Mouse (Mus musculus): ENCODE results near the gene Cecr2. TPM values are rescaled to one million over a fixed set of nuclear protein-coding genes. Genes with fewer than 3 reads are reported as not detected.
"Not testable (repeated sequence)": the region's sequence is repeated elsewhere in the genome, so short reads cannot be mapped to it uniquely, and the experiment has no call there.

The Cecr2 gene
- polyA plus RNA-seq, 1 experiment from 2014 or later = 7.3 TPM

DNA sequence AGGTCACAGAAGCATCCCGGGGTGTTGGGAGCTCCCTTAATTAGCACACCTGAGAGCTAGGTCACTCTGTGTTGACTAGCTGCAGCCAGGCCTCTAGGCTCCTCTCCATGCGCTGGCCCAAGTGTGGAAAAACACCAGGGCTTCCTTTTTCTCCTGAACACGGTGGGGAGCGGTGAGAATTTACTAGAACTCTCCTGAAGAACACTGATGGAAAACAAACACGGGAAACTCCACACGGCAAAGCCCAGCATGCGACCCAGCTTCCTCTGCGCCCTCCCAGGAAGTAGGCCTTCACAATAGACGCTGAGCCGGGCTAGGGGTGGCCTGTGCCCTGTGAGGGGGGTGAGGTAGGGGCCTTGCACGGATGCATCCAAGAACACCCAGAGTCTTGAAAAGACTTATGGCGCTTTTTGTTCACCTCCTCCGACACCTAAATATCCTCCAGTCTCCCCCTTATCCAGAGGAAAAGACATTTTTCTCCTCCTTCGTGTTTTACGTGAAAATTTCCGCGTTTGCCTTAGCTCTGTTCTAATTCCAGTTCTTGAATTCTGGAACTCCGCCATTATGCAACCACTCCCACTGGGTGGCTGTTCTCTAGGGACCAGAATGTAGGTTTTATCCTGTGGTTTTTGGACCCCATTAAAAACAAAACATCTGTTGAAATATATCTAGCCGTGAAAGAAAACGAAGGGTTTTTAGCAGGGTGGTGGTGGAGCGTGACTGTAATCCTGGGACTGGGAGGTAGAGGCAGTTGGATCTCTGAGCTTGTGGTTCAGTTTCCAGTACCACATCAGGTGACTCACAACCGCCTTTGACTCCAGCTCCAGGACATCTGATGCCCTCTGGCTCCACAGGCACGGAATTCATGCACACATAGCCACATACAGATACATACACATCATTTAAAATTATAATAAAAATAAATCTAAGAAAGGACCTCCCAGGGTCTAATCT is 21.5 kb upstream of the Cecr2 start:
- H3K27ac ChIP-seq = no peak overlapping the region
- no peak overlapping the region for H3K4me2 ChIP-seq
- ATAC-seq = no peak
- 53% methylated on average over 23 of the region's 23 CpGs for WGBS
- H3K9me3 ChIP-seq (replicated peaks) = no peaks in the 10 kb centered on the region
- no peaks in the 10 kb centered on the region for H3K27me3 ChIP-seq
- H3K9ac ChIP-seq = no peak overlapping the region
- H3K36me3 ChIP-seq (ENCODE audit: poor library complexity, severe bottlenecking) = no peaks in the 10 kb centered on the region
- no peak overlapping the region for H3K4me3 ChIP-seq
- H3K4me1 ChIP-seq = no peaks in the 10 kb centered on the region

DNA sequence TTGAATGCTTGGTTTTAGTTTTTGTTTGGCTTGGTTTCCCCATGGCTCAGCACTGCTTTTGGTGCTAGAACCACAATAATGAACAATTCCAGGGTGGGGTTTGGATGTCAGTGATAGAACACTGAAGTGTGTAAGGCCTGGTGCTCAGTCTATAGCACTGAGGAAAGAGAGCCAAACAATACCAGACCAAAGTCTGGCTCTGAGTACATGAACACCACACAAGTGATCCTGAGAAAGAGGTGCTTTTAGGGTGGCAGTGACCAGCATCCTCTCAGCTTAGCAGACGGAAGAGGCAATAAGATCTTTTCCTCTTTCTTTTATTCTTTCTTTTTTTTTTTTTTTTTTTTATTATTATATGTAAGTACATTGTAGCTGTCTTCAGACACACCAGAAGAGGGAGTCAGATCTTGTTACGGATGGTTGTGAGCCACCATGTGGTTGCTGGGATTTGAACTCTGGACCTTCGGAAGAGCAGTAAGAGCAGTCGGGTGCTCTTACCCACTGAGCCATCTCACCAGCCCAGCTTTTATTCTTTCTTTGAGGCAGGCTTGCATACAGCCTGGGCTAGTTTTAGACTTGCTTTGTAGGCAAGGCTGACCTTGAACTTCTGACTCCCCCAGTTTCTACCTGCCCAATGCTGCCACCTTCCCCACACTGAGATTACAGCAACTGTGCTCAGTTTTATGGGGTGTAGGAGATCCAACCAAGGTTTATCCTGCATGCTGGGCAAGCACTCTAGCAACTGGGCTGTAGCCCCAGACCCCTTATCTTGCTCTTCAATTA is 18.7 kb upstream of the Cecr2 start:
- H3K36me3 ChIP-seq (ENCODE audit: poor library complexity, severe bottlenecking); H3K4me1 ChIP-seq; H3K9ac ChIP-seq; H3K27ac ChIP-seq; H3K27me3 ChIP-seq; H3K4me2 ChIP-seq; ATAC-seq; H3K9me3 ChIP-seq (replicated peaks); H3K4me3 ChIP-seq: not testable (repeated sequence)
- WGBS = 95% methylated on average over 3 of the region's 4 CpGs

DNA sequence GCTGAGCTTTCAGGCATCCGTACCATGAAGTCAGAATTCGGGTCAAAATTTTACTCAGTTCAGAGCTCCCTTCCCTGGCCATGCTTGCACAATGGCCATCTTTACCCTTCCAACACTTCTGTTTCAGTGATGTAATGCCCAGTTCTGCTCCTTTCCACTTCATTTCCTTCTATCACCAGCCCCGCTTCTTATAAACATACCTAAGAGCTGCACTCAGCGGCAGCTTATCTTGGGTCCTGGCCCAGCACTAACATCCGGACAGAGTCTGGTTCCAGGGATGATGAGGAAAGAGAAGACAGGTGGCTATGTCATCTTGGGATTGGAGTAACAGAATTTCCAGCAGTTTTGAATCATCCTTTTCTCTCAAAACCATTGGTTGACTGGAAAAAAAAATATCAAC is 18.0 kb upstream of the Cecr2 start:
- no peaks in the 10 kb centered on the region for H3K9me3 ChIP-seq (replicated peaks)
- no peak for ATAC-seq
- no peak overlapping the region for H3K4me2 ChIP-seq
- no peak overlapping the region for H3K27ac ChIP-seq
- no peak overlapping the region for H3K4me3 ChIP-seq
- no peaks in the 10 kb centered on the region for H3K27me3 ChIP-seq
- H3K36me3 ChIP-seq (ENCODE audit: poor library complexity, severe bottlenecking) = no peaks in the 10 kb centered on the region
- WGBS = 84% methylated on average over 5 of the region's 5 CpGs
- H3K9ac ChIP-seq = no peak overlapping the region
- H3K4me1 ChIP-seq = no peaks in the 10 kb centered on the region

DNA sequence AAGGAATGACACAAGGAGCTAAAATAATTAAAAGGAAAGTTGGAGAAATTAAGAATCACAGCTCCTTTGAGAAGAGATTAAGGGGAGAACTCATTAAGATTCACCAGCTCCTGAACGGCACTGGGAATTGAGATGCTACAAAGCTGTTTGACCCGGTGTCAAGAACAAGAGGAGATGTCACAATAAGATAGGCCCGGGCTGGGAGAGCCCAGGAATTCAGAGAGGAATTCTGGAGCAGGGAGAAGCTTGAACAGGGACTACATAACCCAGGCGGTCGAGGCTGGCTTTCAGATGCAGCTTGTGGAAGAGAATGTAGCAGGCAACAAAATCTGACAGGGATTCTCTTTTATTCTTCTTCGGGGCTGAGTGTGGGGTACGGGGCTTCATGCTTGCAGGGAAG is 13.5 kb upstream of the Cecr2 start:
- WGBS = 18% methylated on average over 7 of the region's 7 CpGs
- Histone ChIP-seq H3K4me1 (no peaks in the 10 kb centered on the region), H3K9me3 (replicated peaks) (no peaks in the 10 kb centered on the region), H3K9ac (no peak overlapping the region), H3K27me3 (no peaks in the 10 kb centered on the region), H3K4me3 (no peak overlapping the region), H3K4me2 (no peak overlapping the region), H3K27ac (no peak overlapping the region), H3K36me3 (ENCODE audit: poor library complexity, severe bottlenecking) (no peaks in the 10 kb centered on the region)
- no peak for ATAC-seq

DNA sequence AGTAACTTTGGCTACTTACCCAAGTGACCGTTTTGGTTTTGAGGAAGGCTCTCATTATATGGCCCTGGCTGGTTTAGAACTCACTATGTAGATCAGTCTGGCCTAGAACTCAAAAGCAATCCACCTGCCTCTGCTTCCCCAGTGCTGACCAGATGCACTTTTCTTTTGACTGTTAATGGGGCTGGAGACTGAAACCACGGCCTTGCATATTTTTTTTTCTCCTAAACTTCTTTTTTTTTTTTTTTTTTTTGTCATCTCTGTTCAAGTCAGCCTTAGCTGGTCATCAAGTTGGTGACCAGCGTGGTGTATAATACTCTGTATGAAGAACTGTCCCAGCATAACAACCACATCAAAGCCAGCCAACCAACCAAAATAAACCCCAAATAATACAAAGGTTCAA is 10.5 kb upstream of the Cecr2 start:
- 84% methylated on average over 3 of the region's 3 CpGs for WGBS

DNA sequence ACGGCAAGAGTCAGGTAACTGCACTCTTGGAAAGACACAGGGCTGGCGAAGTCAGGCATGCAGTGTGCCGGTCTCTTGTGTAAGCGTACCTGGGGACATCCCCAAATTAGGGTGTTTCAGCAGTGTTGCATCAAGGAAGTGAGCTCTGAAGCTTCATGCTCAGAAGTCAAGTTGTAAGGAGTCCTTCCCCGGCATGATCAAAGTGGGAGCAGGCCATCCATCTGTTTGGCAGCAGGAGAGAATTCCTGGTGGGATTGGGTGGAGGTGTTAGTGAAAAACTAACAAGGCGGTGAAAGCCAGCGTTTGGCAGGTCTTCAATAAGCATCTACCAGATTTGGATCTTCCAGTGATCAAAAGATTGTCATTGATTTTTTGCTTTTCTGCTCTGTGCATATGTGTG is 7.3 kb upstream of the Cecr2 start:
- Histone ChIP-seq H3K36me3 (ENCODE audit: poor library complexity, severe bottlenecking) (no peaks in the 10 kb centered on the region), H3K4me1 (no peaks in the 10 kb centered on the region), H3K4me3 (no peak overlapping the region), H3K27me3 (peaks cover 5% of the 10 kb centered on the region; the same call in 1 of the 2 replicates), H3K27ac (no peak overlapping the region; the same call in 1 of the 2 replicates), H3K9me3 (replicated peaks) (no peaks in the 10 kb centered on the region), H3K9ac (no peak overlapping the region), H3K4me2 (no peak overlapping the region)
- no peak for ATAC-seq
- WGBS = 76% methylated on average over 7 of the region's 7 CpGs

More for the DNA sequence above, 10.5 kb upstream of the Cecr2 start:
- Histone ChIP-seq H3K4me1 (no peaks in the 10 kb centered on the region), H3K27ac (no peak overlapping the region), H3K27me3 (no peaks in the 10 kb centered on the region), H3K36me3 (ENCODE audit: poor library complexity, severe bottlenecking) (no peaks in the 10 kb centered on the region), H3K4me2 (no peak overlapping the region), H3K9me3 (replicated peaks) (no peaks in the 10 kb centered on the region), H3K9ac (no peak overlapping the region), H3K4me3 (no peak overlapping the region)
- no peak for ATAC-seq

DNA sequence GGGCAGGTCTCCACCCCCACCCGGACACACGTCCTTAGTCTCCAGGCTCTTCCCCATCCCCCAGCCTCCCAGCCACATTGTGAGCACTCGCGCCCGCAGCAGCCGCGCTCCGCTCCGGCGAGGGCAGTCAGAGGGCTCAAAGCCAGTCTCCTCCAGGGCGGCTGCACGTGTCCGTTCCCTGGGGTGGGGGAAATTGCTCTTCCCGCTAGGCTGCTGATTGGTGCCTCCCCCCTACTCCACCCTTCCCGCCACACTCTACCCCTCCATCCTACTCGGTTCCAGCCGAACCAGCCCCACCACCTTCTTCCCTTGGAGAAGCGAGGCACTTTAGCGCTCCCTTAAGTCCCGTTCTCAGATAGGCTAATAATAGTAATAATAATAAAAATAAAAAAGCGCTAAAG is 754 bp upstream of the Cecr2 start:
- H3K36me3 ChIP-seq (ENCODE audit: poor library complexity, severe bottlenecking) = no peaks in the 10 kb centered on the region
- peak; percentile 71 for ATAC-seq
- H3K4me1 ChIP-seq = peaks cover 18% of the 10 kb centered on the region
- 0 out of 2 replicates have a peak overlapping the region, but pooled peaks have one; percentile 98 for H3K27ac ChIP-seq
- peak overlapping the region; percentile 93 for H3K4me3 ChIP-seq
- H3K4me2 ChIP-seq = peak overlapping the region; percentile 95
- 0% methylated on average over 21 of the region's 21 CpGs for WGBS
- H3K27me3 ChIP-seq = peaks cover 13% of the 10 kb centered on the region; the same call in 1 of the 2 replicates
- peak overlapping the region; percentile 92 for H3K9ac ChIP-seq
- no peaks in the 10 kb centered on the region for H3K9me3 ChIP-seq (replicated peaks)

DNA sequence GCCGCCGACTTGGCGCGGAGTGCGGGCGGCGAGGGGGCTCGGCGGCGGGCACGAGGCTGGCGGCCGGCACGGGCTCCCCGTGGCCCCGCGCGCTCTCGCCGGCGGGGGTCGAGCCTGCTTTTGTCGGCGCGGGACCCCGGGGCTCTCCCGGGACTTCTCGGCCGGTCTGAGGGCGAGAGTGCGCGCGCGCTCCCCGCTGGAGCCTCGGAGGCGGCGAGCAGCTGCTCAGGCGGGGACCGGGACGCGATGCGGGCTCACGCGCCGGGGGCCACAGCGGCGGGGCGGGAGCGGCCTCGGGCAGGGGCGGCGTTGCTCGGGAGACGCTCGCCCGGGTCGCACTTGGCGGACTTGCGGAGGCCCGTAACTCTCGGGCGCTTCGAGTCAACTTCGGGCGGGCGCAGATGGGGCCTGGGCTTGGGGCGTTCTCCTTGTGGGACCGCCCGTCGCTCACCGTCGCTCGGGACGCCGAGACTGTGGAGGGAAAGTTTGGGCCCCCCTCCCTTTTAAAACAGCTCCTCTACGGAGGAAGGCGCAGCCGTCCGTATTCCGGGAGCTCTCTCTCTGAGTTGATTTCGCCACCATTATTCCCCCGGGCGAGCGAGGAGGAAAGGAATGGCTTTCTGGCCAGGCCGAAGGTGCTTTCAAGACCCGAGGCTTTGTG is 722 bp downstream of the Cecr2 start:
- under 1% methylated on average over 71 of the region's 87 CpGs for WGBS
- peak overlapping the region; percentile 93 for H3K4me3 ChIP-seq
- no peaks in the 10 kb centered on the region for H3K36me3 ChIP-seq (ENCODE audit: poor library complexity, severe bottlenecking)
- no peaks in the 10 kb centered on the region for H3K9me3 ChIP-seq (replicated peaks)
- H3K4me1 ChIP-seq = peaks cover 18% of the 10 kb centered on the region
- H3K27me3 ChIP-seq = peaks cover 13% of the 10 kb centered on the region; the same call in 1 of the 2 replicates
- H3K4me2 ChIP-seq = peak overlapping the region; percentile 95
- H3K27ac ChIP-seq = peak overlapping the region; percentile 98
- peak; percentile 47 for ATAC-seq
- peak overlapping the region; percentile 92 for H3K9ac ChIP-seq

DNA sequence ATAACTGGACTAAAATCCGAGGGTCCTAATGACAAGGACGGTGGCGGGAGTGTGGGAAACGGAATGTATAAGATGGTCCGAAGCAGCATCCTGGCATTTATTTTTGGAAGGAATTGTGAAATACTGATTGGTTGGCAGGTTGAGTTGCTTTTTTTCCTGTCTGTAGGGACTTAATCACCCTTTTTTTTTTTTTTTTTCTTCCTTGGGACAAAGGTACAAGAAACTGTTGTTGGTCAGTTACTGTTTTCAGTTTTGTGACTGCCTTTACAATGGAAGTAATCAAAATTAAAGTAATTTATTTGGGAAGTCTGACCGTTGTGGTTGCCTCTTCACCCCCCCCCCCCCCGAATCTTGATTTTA is 1.2 kb downstream of the Cecr2 start:
- H3K27ac ChIP-seq = peak overlapping the region; percentile 98
- H3K4me1 ChIP-seq = peaks cover 18% of the 10 kb centered on the region
- H3K36me3 ChIP-seq (ENCODE audit: poor library complexity, severe bottlenecking) = no peaks in the 10 kb centered on the region
- ATAC-seq = no peak
- H3K4me2 ChIP-seq = peak overlapping the region; percentile 95
- no peaks in the 10 kb centered on the region for H3K9me3 ChIP-seq (replicated peaks)
- peak overlapping the region; percentile 93 for H3K4me3 ChIP-seq
- under 1% methylated on average over 7 of the region's 7 CpGs for WGBS
- peaks cover 13% of the 10 kb centered on the region; the same call in 1 of the 2 replicates for H3K27me3 ChIP-seq
- peak overlapping the region; percentile 92 for H3K9ac ChIP-seq

DNA sequence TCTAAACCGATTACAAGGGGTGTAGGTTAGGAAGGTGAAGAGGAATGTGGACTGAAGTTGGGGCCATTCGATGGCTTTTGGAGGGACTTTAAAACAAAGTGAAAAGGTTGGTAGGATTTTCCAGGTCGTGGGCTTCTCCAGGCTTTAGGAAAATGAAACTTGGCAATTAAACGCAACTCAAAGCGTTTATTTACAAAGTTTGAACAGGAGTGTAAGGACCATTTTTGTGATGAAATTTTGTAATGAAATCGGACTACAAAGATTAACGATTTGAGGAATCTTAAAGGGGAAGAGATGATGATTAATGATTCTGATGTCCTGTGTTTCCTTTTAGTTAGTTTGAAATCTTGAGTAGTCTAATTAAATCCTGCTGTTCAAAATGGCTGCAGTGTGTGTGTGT is 1.7 kb downstream of the Cecr2 start:
- Histone ChIP-seq H3K4me1 (peaks cover 18% of the 10 kb centered on the region), H3K36me3 (ENCODE audit: poor library complexity, severe bottlenecking) (no peaks in the 10 kb centered on the region), H3K4me2 (peak overlapping the region; percentile 95), H3K27ac (no peak overlapping the region), H3K27me3 (peaks cover 13% of the 10 kb centered on the region; the same call in 1 of the 2 replicates), H3K9me3 (replicated peaks) (no peaks in the 10 kb centered on the region), H3K9ac (peak overlapping the region; percentile 92), H3K4me3 (peak overlapping the region; percentile 93)
- ATAC-seq = no peak
- WGBS = 10% methylated on average over 7 of the region's 7 CpGs

DNA sequence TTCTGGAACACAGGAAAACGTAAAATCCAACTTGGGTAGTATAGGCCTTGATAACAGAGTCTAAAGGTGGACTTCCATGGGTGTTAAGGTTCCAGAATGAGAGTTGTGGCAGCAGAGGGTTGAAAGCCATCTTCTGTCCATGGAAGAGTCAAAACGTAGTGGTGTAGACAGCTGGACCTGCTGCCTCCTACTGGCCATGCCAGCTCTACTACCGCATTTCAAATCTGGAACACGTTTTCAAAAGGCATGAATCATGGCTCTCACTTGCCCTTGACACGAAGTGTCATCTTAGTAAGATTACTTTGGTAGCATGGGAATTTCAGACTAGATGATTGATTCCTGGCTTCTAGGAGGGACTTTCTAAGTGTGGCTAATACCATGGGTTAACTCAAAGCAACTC is 8.0 kb downstream of the Cecr2 start:
- Histone ChIP-seq H3K4me2 (no peak overlapping the region), H3K4me3 (no peak overlapping the region), H3K27ac (no peak overlapping the region), H3K4me1 (no peaks in the 10 kb centered on the region; the same call in 1 of the 2 replicates), H3K36me3 (ENCODE audit: poor library complexity, severe bottlenecking) (no peaks in the 10 kb centered on the region), H3K9me3 (replicated peaks) (no peaks in the 10 kb centered on the region), H3K27me3 (no peaks in the 10 kb centered on the region), H3K9ac (no peak overlapping the region)
- WGBS = 76% methylated on average over 5 of the region's 5 CpGs
- ATAC-seq = no peak

DNA sequence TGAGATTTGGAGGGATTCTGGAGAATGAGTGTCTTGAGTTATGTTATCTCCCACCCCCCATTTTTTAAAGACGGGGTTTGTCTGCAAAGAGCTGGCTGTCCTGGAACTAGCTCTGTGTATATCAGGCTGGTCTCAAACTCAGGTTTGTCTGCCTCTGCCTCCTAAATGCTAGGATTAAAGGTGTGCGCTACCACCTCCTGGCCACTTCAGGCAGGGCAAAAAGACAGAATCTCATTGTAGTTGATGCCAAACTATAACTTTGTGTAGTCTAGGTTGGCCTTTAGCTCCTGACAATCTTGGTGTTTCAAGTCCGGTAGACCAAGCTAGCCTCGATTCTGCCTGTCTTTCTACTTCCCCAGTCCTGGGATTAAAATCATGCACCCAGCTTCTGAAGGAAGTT is 8.7 kb downstream of the Cecr2 start:
- H3K4me2 ChIP-seq = no peak overlapping the region
- WGBS = 91% methylated on average over 4 of the region's 4 CpGs
- ATAC-seq = no peak

More for the DNA sequence above, 8.7 kb downstream of the Cecr2 start:
- Histone ChIP-seq H3K36me3 (ENCODE audit: poor library complexity, severe bottlenecking) (no peaks in the 10 kb centered on the region), H3K4me1 (no peaks in the 10 kb centered on the region; the same call in 1 of the 2 replicates), H3K9me3 (replicated peaks) (no peaks in the 10 kb centered on the region), H3K27ac (no peak overlapping the region), H3K27me3 (no peaks in the 10 kb centered on the region), H3K9ac (no peak overlapping the region), H3K4me3 (no peak overlapping the region)
